Mouse (Mus musculus) layer of hippocampus, adult 2 months (tissue): ENCODE data around the gene Sla2. TPM values are rescaled to one million over a fixed set of nuclear protein-coding genes. Genes with fewer than 3 reads are reported as not detected.
"Not testable (repeated sequence)": the region's sequence is repeated elsewhere in the genome, so short reads cannot be mapped to it uniquely, and the experiment has no call there.

Experiments
- DNase-seq, 2 experiments: peaks; one replicate each; pipeline ENCODE4 v3.0.0; 2022; ENCODE audit warnings: low spot score in 2 of 2
- H3K27ac ChIP-seq: fragments of 200-600 bp; 2 replicates; pipeline ENCODE4 v1.8.1; 2022
- H3K4me3 ChIP-seq: fragments of 200-600 bp; 2 replicates; pipeline ENCODE4 v1.8.1; 2022; ENCODE audit warnings: mild to moderate bottlenecking
- CTCF ChIP-seq: fragments of 200-600 bp; conservative IDR thresholded peaks from 2 replicates; pipeline ENCODE4 v1.8.1; 2022; ENCODE audit warnings: antibody characterized with exemption, mild to moderate bottlenecking, moderate library complexity
- total RNA-seq, 2 experiments: library from RNA; stranded (reverse); gene quantifications; 2 replicates each; pipeline ENCODE4 v1.2.3; 2021

The Sla2 gene
- total RNA-seq, 2 experiments from 2014 or later: 0.31 to 0.34 TPM

GRCm38 (mm10) chr2:156894496-156895265, 7.7 kb upstream of the Sla2 start:
- TF ChIP-seq CTCF: no peak
- DNase-seq: no peak
- H3K27ac ChIP-seq: no peak overlapping the region
- no peak overlapping the region for H3K4me3 ChIP-seq

- Histone ChIP-seq H3K4me3 (no peak overlapping the region), H3K27ac (no peak overlapping the region)
- no peak for TF ChIP-seq CTCF
- DNase-seq: no peak
Observed at GRCm38 (mm10) chr2:156892821-156893220, 5.8 kb upstream of the Sla2 start.

- no peak for DNase-seq
- no peak overlapping the region for H3K27ac ChIP-seq
- H3K4me3 ChIP-seq: no peak overlapping the region
- no peak for TF ChIP-seq CTCF
Observed at GRCm38 (mm10) chr2:156892240-156892639, 5.2 kb upstream of the Sla2 start.

GRCm38 (mm10) chr2:156888490-156888889, 1.5 kb upstream of the Sla2 start:
- DNase-seq: no peak
- H3K4me3 ChIP-seq: no peak overlapping the region
- H3K27ac ChIP-seq: no peak overlapping the region
- no peak for TF ChIP-seq CTCF

GRCm38 (mm10) chr2:156886084-156886631, 834 bp downstream of the Sla2 start:
- no peak overlapping the region for H3K4me3 ChIP-seq
- no peak for TF ChIP-seq CTCF
- H3K27ac ChIP-seq: no peak overlapping the region
- no peak for DNase-seq

GRCm38 (mm10) chr2:156885666-156886065, 1.3 kb downstream of the Sla2 start:
- not testable (repeated sequence) for H3K27ac ChIP-seq, DNase-seq, H3K4me3 ChIP-seq
- TF ChIP-seq CTCF: peak; percentile 13; the same call in 1 of the 2 replicates

GRCm38 (mm10) chr2:156884396-156885211, 2.4 kb downstream of the Sla2 start:
- no peak overlapping the region for H3K27ac ChIP-seq
- DNase-seq: no peak
- no peak overlapping the region for H3K4me3 ChIP-seq
- no peak for TF ChIP-seq CTCF

- no peak for DNase-seq
- Histone ChIP-seq H3K27ac (no peak overlapping the region), H3K4me3 (no peak overlapping the region)
- no peak for TF ChIP-seq CTCF
Observed at GRCm38 (mm10) chr2:156882431-156883001, 4.5 kb downstream of the Sla2 start.

GRCm38 (mm10) chr2:156879541-156879940, 7.5 kb downstream of the Sla2 start:
- Histone ChIP-seq H3K27ac (no peak overlapping the region), H3K4me3 (no peak overlapping the region)
- no peak for TF ChIP-seq CTCF
- no peak for DNase-seq

- H3K27ac ChIP-seq: no peak overlapping the region
- DNase-seq: no peak
- TF ChIP-seq CTCF: no peak
- H3K4me3 ChIP-seq: no peak overlapping the region
Observed at GRCm38 (mm10) chr2:156877726-156878125, 9.3 kb downstream of the Sla2 start.

GRCm38 (mm10) chr2:156874760-156875510, 12.1 kb downstream of the Sla2 start:
- Histone ChIP-seq H3K27ac (no peak overlapping the region), H3K4me3 (no peak overlapping the region)
- TF ChIP-seq CTCF: no peak
- DNase-seq: no peak

GRCm38 (mm10) chr2:156874047-156874759, 12.8 kb downstream of the Sla2 start:
- no peak overlapping the region for H3K27ac ChIP-seq
- no peak overlapping the region for H3K4me3 ChIP-seq
- DNase-seq: no peak
- no peak for TF ChIP-seq CTCF
